Mouse (Mus musculus): ENCODE measurements around the gene Foxred2. TPM values are rescaled to one million over a fixed set of nuclear protein-coding genes. Genes with fewer than 3 reads are reported as not detected.

Foxred2 gene
- polyA plus RNA-seq, 1 experiment: 1.0 TPM

DNA sequence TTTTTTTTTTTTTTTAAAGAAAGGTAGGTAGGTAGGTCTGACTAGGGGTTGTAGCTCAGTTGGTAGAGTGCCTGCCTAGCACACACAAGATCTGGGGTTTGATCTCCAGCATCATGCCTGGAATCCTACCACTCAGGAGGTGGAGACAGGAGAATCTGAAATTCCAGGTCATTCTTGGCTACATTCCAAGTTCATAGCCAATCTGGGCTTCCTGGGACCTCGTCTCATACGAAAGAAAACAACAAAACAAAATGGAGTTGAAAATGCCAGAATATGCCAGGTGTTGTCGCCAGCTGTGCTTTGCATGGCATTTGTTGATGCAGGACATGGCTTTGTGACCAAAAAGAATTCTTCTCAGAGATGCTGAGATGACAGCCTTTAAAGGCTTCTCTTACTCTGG is 23.3 kb downstream of the Foxred2 start:
- TF ChIP-seq CTCF (IDR thresholded peaks at IDR 0.05; ENCODE audit: control insufficient read depth, insufficient read depth, insufficient replicate concordance, low read depth, low read length) (no peak), POLR2A (IDR thresholded peaks at IDR 0.05; ENCODE audit: control insufficient read depth, low read depth, low read length) (no peak)
- Histone ChIP-seq H3K4me1 (ENCODE audit: control insufficient read depth, insufficient read depth, low read length) (no peaks in the 10 kb centered on the region; the same call in none of the 2 replicates), H3K36me3 (ENCODE audit: control insufficient read depth, insufficient read depth, low read length) (no peaks in the 10 kb centered on the region), H3K4me3 (ENCODE audit: control insufficient read depth, low read depth, low read length) (no peak overlapping the region), H3K27ac (ENCODE audit: control insufficient read depth, insufficient read depth, low read depth, low read length) (no peak overlapping the region), H3K27me3 (ENCODE audit: control insufficient read depth, insufficient read depth, low read length) (no peaks in the 10 kb centered on the region)

DNA sequence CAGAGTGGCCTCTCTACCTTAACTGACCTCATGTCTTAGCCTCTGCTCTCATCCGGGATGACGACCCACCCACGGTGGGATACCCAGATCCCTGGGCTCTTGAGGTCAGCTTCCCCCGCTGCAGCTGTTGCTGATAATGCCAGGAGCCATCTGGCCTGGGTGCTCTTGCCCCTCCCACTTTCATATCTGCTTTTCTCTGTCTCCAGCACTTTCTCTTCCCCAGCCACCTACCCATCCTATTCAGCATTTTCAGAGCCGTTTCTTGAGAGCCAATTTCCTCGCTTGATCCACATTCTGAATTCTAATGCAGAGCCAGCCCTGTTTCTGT is 24.9 kb downstream of the Foxred2 start:
- no peak for TF ChIP-seq POLR2A (IDR thresholded peaks at IDR 0.05; ENCODE audit: control insufficient read depth, low read depth, low read length)
- no peak for TF ChIP-seq CTCF (IDR thresholded peaks at IDR 0.05; ENCODE audit: control insufficient read depth, insufficient read depth, insufficient replicate concordance, low read depth, low read length)
- Histone ChIP-seq H3K27ac (ENCODE audit: control insufficient read depth, insufficient read depth, low read depth, low read length) (no peak overlapping the region), H3K36me3 (ENCODE audit: control insufficient read depth, insufficient read depth, low read length) (no peaks in the 10 kb centered on the region; the same call in 1 of the 2 replicates), H3K4me3 (ENCODE audit: control insufficient read depth, low read depth, low read length) (no peak overlapping the region), H3K27me3 (ENCODE audit: control insufficient read depth, insufficient read depth, low read length) (no peaks in the 10 kb centered on the region), H3K4me1 (ENCODE audit: control insufficient read depth, insufficient read depth, low read length) (peaks cover 5% of the 10 kb centered on the region)

DNA sequence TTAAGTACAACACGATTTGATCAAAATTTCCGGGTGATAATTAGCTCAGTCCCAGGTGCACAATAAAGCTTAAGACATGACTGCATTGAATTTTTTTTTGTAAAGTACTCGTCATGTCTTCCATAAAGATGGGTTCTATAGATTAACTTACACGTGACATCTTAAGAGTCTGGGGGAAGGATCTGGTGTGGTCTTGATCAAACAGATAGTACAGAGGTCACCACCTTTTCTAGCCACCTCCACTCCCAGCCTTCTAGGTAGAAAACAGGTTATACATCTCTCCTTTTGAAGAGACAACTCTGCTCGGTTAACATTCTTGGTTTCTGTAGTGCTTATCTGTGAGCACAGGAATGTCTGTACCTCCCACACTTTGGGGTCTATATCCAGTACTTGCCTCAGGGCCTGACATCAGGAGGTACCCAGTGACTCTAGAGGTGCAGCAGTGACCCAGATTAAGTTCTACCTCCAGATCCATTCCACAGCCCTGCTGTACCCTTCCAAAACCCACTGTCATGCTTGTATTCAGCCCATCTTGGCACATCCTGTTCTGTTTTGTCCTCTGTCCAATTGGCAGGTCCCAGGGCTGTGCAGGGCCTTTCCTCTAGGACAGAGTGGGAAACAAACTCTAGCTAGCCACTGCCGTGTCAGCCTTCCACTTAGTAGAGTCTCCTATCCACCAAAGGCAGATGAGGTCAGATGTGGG is 25.4 kb downstream of the Foxred2 start:
- TF ChIP-seq CTCF (IDR thresholded peaks at IDR 0.05; ENCODE audit: control insufficient read depth, insufficient read depth, insufficient replicate concordance, low read depth, low read length) (no peak), POLR2A (IDR thresholded peaks at IDR 0.05; ENCODE audit: control insufficient read depth, low read depth, low read length) (no peak)
- no peaks in the 10 kb centered on the region for H3K27me3 ChIP-seq (ENCODE audit: control insufficient read depth, insufficient read depth, low read length)
- H3K4me1 ChIP-seq (ENCODE audit: control insufficient read depth, insufficient read depth, low read length): peaks cover 5% of the 10 kb centered on the region
- H3K36me3 ChIP-seq (ENCODE audit: control insufficient read depth, insufficient read depth, low read length): no peaks in the 10 kb centered on the region; the same call in 1 of the 2 replicates
- H3K27ac ChIP-seq (ENCODE audit: control insufficient read depth, insufficient read depth, low read depth, low read length): no peak overlapping the region
- H3K4me3 ChIP-seq (ENCODE audit: control insufficient read depth, low read depth, low read length): no peak overlapping the region

DNA sequence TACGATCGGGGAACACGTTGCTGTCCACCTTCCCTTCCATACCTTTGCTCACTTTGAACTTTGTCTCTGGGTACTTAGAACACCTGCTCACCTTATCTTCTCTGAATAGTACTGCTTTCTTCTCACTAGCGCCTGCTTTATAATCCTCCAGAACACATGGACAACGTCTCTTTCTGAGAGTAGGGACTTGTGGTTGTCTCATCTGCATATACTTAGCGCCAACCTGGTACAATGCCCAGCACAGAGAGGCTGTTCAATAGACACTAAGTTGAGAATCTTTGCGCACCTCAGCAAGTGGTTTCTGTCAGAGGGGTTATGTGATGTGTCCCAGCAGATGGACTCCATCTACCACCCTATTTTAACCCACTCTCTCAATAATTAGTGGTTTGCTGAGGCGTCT is 26.7 kb downstream of the Foxred2 start:
- peak overlapping the region; percentile 95; the same call in 1 of the 2 replicates for H3K4me3 ChIP-seq (ENCODE audit: control insufficient read depth, low read depth, low read length)
- TF ChIP-seq CTCF (IDR thresholded peaks at IDR 0.05; ENCODE audit: control insufficient read depth, insufficient read depth, insufficient replicate concordance, low read depth, low read length): no peak
- TF ChIP-seq POLR2A (IDR thresholded peaks at IDR 0.05; ENCODE audit: control insufficient read depth, low read depth, low read length): no peak
- peak overlapping the region; percentile 73; the same call in 1 of the 2 replicates for H3K27ac ChIP-seq (ENCODE audit: control insufficient read depth, insufficient read depth, low read depth, low read length)
- H3K4me1 ChIP-seq (ENCODE audit: control insufficient read depth, insufficient read depth, low read length): peaks cover 5% of the 10 kb centered on the region
- H3K36me3 ChIP-seq (ENCODE audit: control insufficient read depth, insufficient read depth, low read length): no peaks in the 10 kb centered on the region; the same call in 1 of the 2 replicates
- H3K27me3 ChIP-seq (ENCODE audit: control insufficient read depth, insufficient read depth, low read length): no peaks in the 10 kb centered on the region

DNA sequence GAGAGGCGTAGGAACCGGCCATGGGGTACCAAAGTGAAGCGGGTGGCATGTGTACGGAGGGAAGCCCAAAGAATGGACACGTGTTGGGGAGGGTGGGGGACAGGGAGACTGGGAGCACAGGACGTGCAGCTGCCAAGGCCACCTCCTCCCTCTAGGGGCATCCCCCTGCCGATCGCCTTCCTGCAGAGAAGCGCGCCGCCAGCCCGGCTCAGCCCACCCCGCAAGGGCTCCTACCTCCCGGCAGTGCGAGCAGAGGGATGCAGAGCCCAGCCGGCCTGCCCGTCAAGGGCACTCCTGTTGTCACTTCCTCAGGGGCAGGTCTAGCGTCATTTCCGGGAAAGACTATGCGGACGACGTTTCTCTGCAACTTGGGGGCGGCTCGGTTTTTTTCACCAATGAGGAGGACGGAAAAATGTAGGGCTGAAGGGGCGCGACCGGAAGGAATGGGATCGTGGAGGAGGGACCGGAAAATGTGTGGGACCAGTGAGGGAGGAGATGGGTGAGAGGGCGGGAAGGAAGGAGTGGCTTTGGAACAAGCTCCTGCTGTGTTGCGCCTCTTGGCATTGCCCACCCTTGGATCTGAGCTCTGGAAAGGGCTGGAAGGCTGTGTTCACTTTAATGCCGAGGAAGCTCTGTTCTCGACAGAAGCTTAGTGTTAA is 27.7 kb downstream of the Foxred2 start, which contains the start of gene Txn2:
Gene Txn2, minus strand, starts transcription at position 334 of the 659 bp plus-strand sequence.
- peaks cover 5% of the 10 kb centered on the region for H3K4me1 ChIP-seq (ENCODE audit: control insufficient read depth, insufficient read depth, low read length)

DNA sequence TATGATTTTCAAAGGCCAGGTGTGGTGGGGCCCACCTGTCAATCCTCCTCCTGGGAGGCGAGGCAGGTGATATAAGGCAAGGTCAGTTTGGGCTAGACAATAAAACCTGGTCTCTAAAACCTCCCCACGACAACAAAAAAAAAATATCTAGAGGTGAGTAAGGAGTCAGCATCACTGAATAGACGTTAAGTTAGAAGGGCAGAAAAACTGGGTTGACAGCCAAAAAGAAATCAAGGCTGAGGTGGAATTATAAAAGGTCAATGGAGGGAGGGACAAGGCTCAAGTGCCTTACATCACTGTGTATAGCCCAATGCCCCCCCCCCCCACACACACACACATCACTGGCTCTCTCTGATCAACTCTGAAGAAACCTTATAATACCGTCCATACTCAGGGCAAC is 28.4 kb downstream of the Foxred2 start:
- no peaks in the 10 kb centered on the region for H3K27me3 ChIP-seq (ENCODE audit: control insufficient read depth, insufficient read depth, low read length)
- TF ChIP-seq CTCF (IDR thresholded peaks at IDR 0.05; ENCODE audit: control insufficient read depth, insufficient read depth, insufficient replicate concordance, low read depth, low read length): no peak
- no peak for TF ChIP-seq POLR2A (IDR thresholded peaks at IDR 0.05; ENCODE audit: control insufficient read depth, low read depth, low read length)

More for the DNA sequence above, 27.7 kb downstream of the Foxred2 start, which contains the start of gene Txn2:
- Histone ChIP-seq H3K27me3 (ENCODE audit: control insufficient read depth, insufficient read depth, low read length) (no peaks in the 10 kb centered on the region), H3K27ac (ENCODE audit: control insufficient read depth, insufficient read depth, low read depth, low read length) (peak within 1 kb of the TSS; percentile 90), H3K36me3 (ENCODE audit: control insufficient read depth, insufficient read depth, low read length) (no peaks in the 10 kb centered on the region; the same call in 1 of the 2 replicates), H3K4me3 (ENCODE audit: control insufficient read depth, low read depth, low read length) (peak within 1 kb of the TSS; percentile 95)
- TF ChIP-seq POLR2A (IDR thresholded peaks at IDR 0.05; ENCODE audit: control insufficient read depth, low read depth, low read length) (peak; percentile 71), CTCF (IDR thresholded peaks at IDR 0.05; ENCODE audit: control insufficient read depth, insufficient read depth, insufficient replicate concordance, low read depth, low read length) (no peak)

DNA sequence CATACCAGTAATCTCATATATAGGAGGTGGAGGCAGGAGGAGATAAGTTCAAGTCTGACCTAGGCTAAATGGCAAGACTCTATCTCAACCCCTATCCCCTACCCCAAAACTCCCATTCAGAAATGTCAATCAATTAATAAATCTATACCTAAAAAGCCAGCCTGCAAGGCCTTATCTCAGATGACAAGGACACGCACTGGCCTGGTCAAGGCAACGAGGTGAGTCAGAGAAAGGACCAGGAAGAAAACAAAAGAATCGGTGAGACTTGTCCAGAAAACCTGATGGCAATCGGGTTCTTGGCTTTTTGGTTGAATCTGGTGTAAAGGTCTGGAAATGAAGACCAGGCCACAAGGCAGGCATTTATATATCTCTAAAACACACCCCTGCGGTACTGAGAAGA is 29.6 kb downstream of the Foxred2 start:
- Histone ChIP-seq H3K27ac (ENCODE audit: control insufficient read depth, insufficient read depth, low read depth, low read length) (no peak overlapping the region), H3K27me3 (ENCODE audit: control insufficient read depth, insufficient read depth, low read length) (no peaks in the 10 kb centered on the region), H3K36me3 (ENCODE audit: control insufficient read depth, insufficient read depth, low read length) (no peaks in the 10 kb centered on the region; the same call in 1 of the 2 replicates), H3K4me1 (ENCODE audit: control insufficient read depth, insufficient read depth, low read length) (peaks cover 5% of the 10 kb centered on the region), H3K4me3 (ENCODE audit: control insufficient read depth, low read depth, low read length) (no peak overlapping the region)
- no peak for TF ChIP-seq CTCF (IDR thresholded peaks at IDR 0.05; ENCODE audit: control insufficient read depth, insufficient read depth, insufficient replicate concordance, low read depth, low read length)
- no peak for TF ChIP-seq POLR2A (IDR thresholded peaks at IDR 0.05; ENCODE audit: control insufficient read depth, low read depth, low read length)

More for the DNA sequence above, 28.4 kb downstream of the Foxred2 start:
- Histone ChIP-seq H3K4me3 (ENCODE audit: control insufficient read depth, low read depth, low read length) (peak overlapping the region; percentile 95; the same call in 1 of the 2 replicates), H3K27ac (ENCODE audit: control insufficient read depth, insufficient read depth, low read depth, low read length) (no peak overlapping the region), H3K4me1 (ENCODE audit: control insufficient read depth, insufficient read depth, low read length) (peaks cover 5% of the 10 kb centered on the region), H3K36me3 (ENCODE audit: control insufficient read depth, insufficient read depth, low read length) (no peaks in the 10 kb centered on the region; the same call in 1 of the 2 replicates)

All from testis, adult 2 months (tissue).